Mouse (Mus musculus): Measurements from ENCODE around the gene Rsph10b. TPM values are rescaled to one million over a fixed set of nuclear protein-coding genes. Genes with fewer than 3 reads are reported as not detected.

Rsph10b gene
- not detected in 2 replicates for polyA plus RNA-seq (2012; ENCODE audit: insufficient read depth, insufficient read length, low replicate concordance, missing spikeins)

DNA sequence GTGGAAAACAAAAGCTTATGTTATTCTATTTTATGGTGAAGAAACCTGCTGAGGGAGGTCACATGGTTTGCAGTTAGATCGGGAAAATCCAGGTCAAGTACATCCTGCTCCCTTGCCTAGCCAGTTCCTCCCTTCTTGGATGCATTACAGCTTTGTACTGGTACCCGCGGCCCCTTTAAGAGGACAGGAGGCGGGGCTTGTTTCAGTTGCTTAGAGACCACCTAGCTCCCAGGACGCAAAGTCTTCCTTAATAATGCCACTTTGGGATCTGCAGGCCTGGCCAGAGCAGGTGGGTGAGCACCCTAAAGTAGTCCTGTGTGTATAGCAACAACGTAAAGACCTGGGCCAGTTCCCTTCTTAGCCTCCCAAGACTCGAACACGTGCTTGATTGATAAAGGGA, at the start of gene Rsph10b:
TSS of gene Rsph10b (plus strand) at position 205 of the 400 bp plus-strand sequence.
- TF ChIP-seq CTCF (IDR thresholded peaks at IDR 0.05; ENCODE audit: insufficient read depth, low read depth, low read length): no peak
- no peak for TF ChIP-seq POLR2A (IDR thresholded peaks at IDR 0.05; ENCODE audit: insufficient read depth, low read depth, low read length)
- Histone ChIP-seq H3K4me3 (ENCODE audit: insufficient read depth, low read depth, low read length) (peak within 1 kb of the TSS; percentile 15; the same call in 1 of the 2 replicates), H3K4me1 (ENCODE audit: control insufficient read depth, insufficient read depth, low read length) (peaks cover 7% of the 10 kb centered on the region), H3K27ac (ENCODE audit: insufficient read depth, low read depth, low read length) (no peak within 1 kb of the TSS)
- 16% methylated on average over 8 of the region's 8 CpGs for WGBS

GRCm38 (mm10) chr5:143885274-143885673, 47.6 kb upstream of the Rsph10b start:
- TF ChIP-seq CTCF (IDR thresholded peaks at IDR 0.05; ENCODE audit: insufficient read depth, low read depth, low read length) (no peak), POLR2A (IDR thresholded peaks at IDR 0.05; ENCODE audit: insufficient read depth, low read depth, low read length) (no peak)
- H3K4me3 ChIP-seq (ENCODE audit: insufficient read depth, low read depth, low read length): no peak overlapping the region
- 96% methylated on average over 3 of the region's 3 CpGs for WGBS
- no peak overlapping the region for H3K27ac ChIP-seq (ENCODE audit: insufficient read depth, low read depth, low read length)
- no peaks in the 10 kb centered on the region for H3K4me1 ChIP-seq (ENCODE audit: control insufficient read depth, insufficient read depth, low read length)

- TF ChIP-seq CTCF (IDR thresholded peaks at IDR 0.05; ENCODE audit: insufficient read depth, low read depth, low read length) (no peak), POLR2A (IDR thresholded peaks at IDR 0.05; ENCODE audit: insufficient read depth, low read depth, low read length) (no peak)
- no peaks in the 10 kb centered on the region for H3K4me1 ChIP-seq (ENCODE audit: control insufficient read depth, insufficient read depth, low read length)
- WGBS: 91% methylated on average over 6 of the region's 6 CpGs
- no peak overlapping the region for H3K4me3 ChIP-seq (ENCODE audit: insufficient read depth, low read depth, low read length)
- H3K27ac ChIP-seq (ENCODE audit: insufficient read depth, low read depth, low read length): no peak overlapping the region
Measured at GRCm38 (mm10) chr5:143890741-143891140, 42.1 kb upstream of the Rsph10b start.

DNA sequence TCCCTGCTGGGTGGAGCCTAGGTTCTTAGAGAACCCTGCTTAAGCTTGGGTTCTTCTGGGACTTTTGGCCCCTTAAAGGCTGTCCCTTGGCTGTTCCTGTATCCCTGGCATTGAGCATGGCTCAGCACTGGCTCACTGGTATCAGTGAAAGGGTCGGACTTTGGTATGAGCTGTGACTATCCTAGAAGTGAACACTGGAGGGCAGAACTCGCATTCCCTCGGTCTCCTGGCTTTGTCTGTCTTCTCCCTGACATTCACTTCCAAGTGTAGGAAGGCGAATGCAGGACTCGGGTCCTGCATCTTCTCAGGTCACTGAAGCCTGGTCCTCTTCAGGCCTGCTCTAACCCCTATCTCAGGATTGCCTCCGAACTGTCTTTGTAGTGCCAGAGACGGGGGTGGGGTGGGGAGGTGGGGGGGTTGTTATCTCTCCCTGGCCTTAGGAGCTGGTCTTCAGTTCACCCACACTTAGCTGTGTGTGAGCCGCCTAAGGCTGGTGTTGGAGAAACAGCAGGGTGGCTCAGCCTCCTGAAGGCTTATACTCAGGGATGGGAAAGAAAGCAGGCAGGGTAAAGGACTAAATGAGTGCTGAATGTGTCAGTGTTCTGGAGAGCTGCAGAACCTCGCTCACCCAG, 40.5 kb upstream of the Rsph10b start:
- TF ChIP-seq CTCF (IDR thresholded peaks at IDR 0.05; ENCODE audit: insufficient read depth, low read depth, low read length) (no peak), POLR2A (IDR thresholded peaks at IDR 0.05; ENCODE audit: insufficient read depth, low read depth, low read length) (no peak)
- 73% methylated on average over 9 of the region's 9 CpGs for WGBS
- H3K4me3 ChIP-seq (ENCODE audit: insufficient read depth, low read depth, low read length): no peak overlapping the region
- no peak overlapping the region for H3K27ac ChIP-seq (ENCODE audit: insufficient read depth, low read depth, low read length)
- H3K4me1 ChIP-seq (ENCODE audit: control insufficient read depth, insufficient read depth, low read length): no peaks in the 10 kb centered on the region

DNA sequence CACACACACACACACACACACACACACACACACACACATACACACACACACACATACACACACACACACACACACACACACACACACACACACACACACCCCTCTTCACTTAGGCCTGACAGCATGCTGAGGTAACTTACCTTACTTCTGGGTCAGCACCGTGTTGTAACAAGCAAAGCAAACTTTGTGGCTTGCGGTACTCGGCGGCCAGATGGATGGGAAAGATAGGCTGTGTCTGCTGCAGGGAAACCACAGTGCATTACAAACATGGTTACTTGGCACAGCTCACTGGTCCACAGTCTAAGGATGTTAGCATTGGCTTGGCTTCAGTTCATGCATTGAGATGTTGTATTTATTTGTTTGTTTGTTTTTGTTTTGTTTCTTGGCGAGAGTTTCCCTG, 39.4 kb upstream of the Rsph10b start:
- no peak overlapping the region for H3K27ac ChIP-seq (ENCODE audit: insufficient read depth, low read depth, low read length)
- H3K4me3 ChIP-seq (ENCODE audit: insufficient read depth, low read depth, low read length): no peak overlapping the region
- TF ChIP-seq CTCF (IDR thresholded peaks at IDR 0.05; ENCODE audit: insufficient read depth, low read depth, low read length): no peak
- no peak for TF ChIP-seq POLR2A (IDR thresholded peaks at IDR 0.05; ENCODE audit: insufficient read depth, low read depth, low read length)
- 65% methylated on average over 5 of the region's 5 CpGs for WGBS
- H3K4me1 ChIP-seq (ENCODE audit: control insufficient read depth, insufficient read depth, low read length): no peaks in the 10 kb centered on the region

GRCm38 (mm10) chr5:143897635-143898330, 35.1 kb upstream of the Rsph10b start, which contains the start of gene Ankrd61:
Gene Ankrd61, minus strand, starts transcription at chr5:143897685.
- no peaks in the 10 kb centered on the region for H3K4me1 ChIP-seq (ENCODE audit: control insufficient read depth, insufficient read depth, low read length)
- no peak within 1 kb of the TSS for H3K27ac ChIP-seq (ENCODE audit: insufficient read depth, low read depth, low read length)
- TF ChIP-seq CTCF (IDR thresholded peaks at IDR 0.05; ENCODE audit: insufficient read depth, low read depth, low read length) (no peak), POLR2A (IDR thresholded peaks at IDR 0.05; ENCODE audit: insufficient read depth, low read depth, low read length) (no peak)
- no peak within 1 kb of the TSS for H3K4me3 ChIP-seq (ENCODE audit: insufficient read depth, low read depth, low read length)
- 91% methylated on average over 14 of the region's 14 CpGs for WGBS

DNA sequence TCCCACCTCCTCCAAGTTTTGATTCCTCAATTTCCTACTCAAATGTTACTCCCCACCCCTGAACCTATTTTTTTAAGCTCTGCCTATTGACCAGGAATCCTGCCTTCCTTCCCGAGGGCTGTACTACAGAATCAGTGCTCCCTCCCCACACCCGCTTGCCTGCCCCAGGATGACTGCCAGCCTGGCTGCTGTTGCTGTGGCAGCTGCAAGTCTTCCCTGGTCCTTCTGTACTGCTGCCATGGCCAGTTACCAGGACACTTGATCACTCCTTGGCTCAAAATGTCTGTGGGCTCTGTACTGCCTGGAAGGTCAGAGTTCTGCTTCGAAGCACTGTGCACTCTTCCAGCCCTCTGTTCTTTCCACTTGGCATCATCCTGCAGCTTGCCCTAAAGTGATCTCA, 30.7 kb upstream of the Rsph10b start:
- no peak for TF ChIP-seq POLR2A (IDR thresholded peaks at IDR 0.05; ENCODE audit: insufficient read depth, low read depth, low read length)
- no peak for TF ChIP-seq CTCF (IDR thresholded peaks at IDR 0.05; ENCODE audit: insufficient read depth, low read depth, low read length)
- 35% methylated on average over 3 of the region's 3 CpGs for WGBS
- no peak overlapping the region for H3K4me3 ChIP-seq (ENCODE audit: insufficient read depth, low read depth, low read length)
- H3K4me1 ChIP-seq (ENCODE audit: control insufficient read depth, insufficient read depth, low read length): no peaks in the 10 kb centered on the region
- no peak overlapping the region for H3K27ac ChIP-seq (ENCODE audit: insufficient read depth, low read depth, low read length)

- Histone ChIP-seq H3K27ac (ENCODE audit: insufficient read depth, low read depth, low read length) (no peak overlapping the region), H3K4me1 (ENCODE audit: control insufficient read depth, insufficient read depth, low read length) (peaks cover 3% of the 10 kb centered on the region), H3K4me3 (ENCODE audit: insufficient read depth, low read depth, low read length) (no peak overlapping the region)
- no peak for TF ChIP-seq CTCF (IDR thresholded peaks at IDR 0.05; ENCODE audit: insufficient read depth, low read depth, low read length)
- no peak for TF ChIP-seq POLR2A (IDR thresholded peaks at IDR 0.05; ENCODE audit: insufficient read depth, low read depth, low read length)
- 87% methylated on average over 4 of the region's 4 CpGs for WGBS
Measured at GRCm38 (mm10) chr5:143903813-143904212, 29.0 kb upstream of the Rsph10b start.

DNA sequence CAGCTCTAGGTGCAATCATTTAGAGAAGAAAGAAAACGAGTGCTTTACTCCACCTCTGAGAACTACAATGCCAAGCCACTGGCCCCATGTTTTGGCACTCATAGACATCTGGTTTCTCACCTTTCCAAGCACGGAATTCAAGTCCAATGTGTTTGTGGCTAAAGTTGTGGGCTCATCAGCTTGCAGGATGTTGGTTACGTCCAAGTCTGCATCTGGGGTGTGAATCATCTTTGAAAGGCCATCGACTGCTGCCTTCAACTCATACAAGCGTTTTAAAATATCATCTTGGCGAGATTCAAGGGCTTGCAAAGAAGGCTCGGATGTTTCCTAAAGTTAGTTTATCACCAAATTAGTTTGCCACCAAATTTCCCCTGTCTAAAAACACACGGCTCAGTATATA, 26.4 kb upstream of the Rsph10b start:
- Histone ChIP-seq H3K4me1 (ENCODE audit: control insufficient read depth, insufficient read depth, low read length) (peaks cover 3% of the 10 kb centered on the region), H3K4me3 (ENCODE audit: insufficient read depth, low read depth, low read length) (no peak overlapping the region), H3K27ac (ENCODE audit: insufficient read depth, low read depth, low read length) (no peak overlapping the region)
- no peak for TF ChIP-seq CTCF (IDR thresholded peaks at IDR 0.05; ENCODE audit: insufficient read depth, low read depth, low read length)
- no peak for TF ChIP-seq POLR2A (IDR thresholded peaks at IDR 0.05; ENCODE audit: insufficient read depth, low read depth, low read length)
- 89% methylated on average over 8 of the region's 8 CpGs for WGBS

Data from olfactory bulb, adult 2 months (tissue).